Mouse (Mus musculus): ENCODE results near the gene Wee2. TPM values are rescaled to one million over a fixed set of nuclear protein-coding genes. Genes with fewer than 3 reads are reported as not detected.

The Wee2 gene
- total and polyA plus RNA-seq, 3 experiments: not detected

- no peaks in the 10 kb centered on the region for H3K27me3 ChIP-seq (ENCODE audit: control insufficient read depth in 1 of 2, insufficient read depth in 2 of 2, low read length in 2 of 2)
- no peak within 1 kb of the TSS for H3K4me3 ChIP-seq (ENCODE audit: control insufficient read depth in 1 of 2, insufficient read depth in 1 of 2, low read depth in 2 of 2, low read length in 2 of 2)
- H3K27ac ChIP-seq (ENCODE audit: control insufficient read depth, low read depth, low read length): no peak within 1 kb of the TSS
- H3K9me3 ChIP-seq (replicated peaks; ENCODE audit: insufficient read depth, low read length): no peaks in the 10 kb centered on the region
- no peaks in the 10 kb centered on the region for H3K4me1 ChIP-seq (ENCODE audit: control insufficient read depth in 1 of 2, insufficient read depth in 2 of 2, low read length in 2 of 2)
- DNase-seq (ENCODE audit: low read depth, low spot score): no peak
- H3K9ac ChIP-seq (ENCODE audit: control insufficient read depth, low read depth, low read length, poor library complexity, severe bottlenecking): no peak within 1 kb of the TSS
- no peak for TF ChIP-seq SMC3 (IDR thresholded peaks at IDR 0.05; ENCODE audit: low read depth, low read length)
- no peak for TF ChIP-seq BHLHE40 (IDR thresholded peaks at IDR 0.05; ENCODE audit: borderline replicate concordance, low read depth, low read length)
- no peak for TF ChIP-seq MAZ (IDR thresholded peaks at IDR 0.05; ENCODE audit: low read depth, low read length)
- no peaks in the 10 kb centered on the region for H3K79me2 ChIP-seq (ENCODE audit: control insufficient read depth, insufficient read depth, low read length, poor library complexity)
- no peaks in the 10 kb centered on the region for H3K36me3 ChIP-seq (ENCODE audit: control insufficient read depth in 1 of 2, insufficient read depth in 2 of 2, low read length in 2 of 2)
These were observed 52.0 kb downstream of the Wee2 start, which contains the start of gene Tas2r137 for GRCm38 (mm10) chr6:40490933-40491332. Tas2r137 (plus strand) TSS chr6:40491233.

DNA sequence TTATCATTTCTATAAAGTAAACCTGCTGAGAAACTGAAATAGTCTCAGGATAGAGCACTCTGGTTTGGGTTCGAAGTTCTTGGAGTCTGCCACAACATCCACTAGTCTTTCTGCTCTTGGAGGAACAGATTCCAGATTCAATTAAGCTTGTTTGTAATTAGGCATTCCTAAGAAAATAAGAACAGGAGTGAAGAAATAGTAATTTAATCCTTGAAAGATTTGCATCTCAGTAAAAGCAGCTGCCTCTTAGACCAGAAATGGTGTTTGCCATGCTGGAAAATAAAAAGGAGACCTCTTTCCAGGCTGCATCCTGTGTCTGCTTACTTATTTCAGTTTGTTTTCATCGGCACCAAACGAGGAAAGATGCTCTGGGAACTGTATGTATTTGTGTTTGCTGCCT lies 54.3 kb downstream of the Wee2 start, which contains the start of gene Tas2r108:
Tas2r108 (plus strand) TSS at position 301 of the 400 bp plus-strand sequence.
- no peaks in the 10 kb centered on the region for H3K79me2 ChIP-seq (ENCODE audit: control insufficient read depth, insufficient read depth, low read length, poor library complexity)
- H3K36me3 ChIP-seq (ENCODE audit: control insufficient read depth in 1 of 2, insufficient read depth in 2 of 2, low read length in 2 of 2): no peaks in the 10 kb centered on the region
- H3K4me3 ChIP-seq (ENCODE audit: control insufficient read depth in 1 of 2, insufficient read depth in 1 of 2, low read depth in 2 of 2, low read length in 2 of 2): no peak within 1 kb of the TSS
- no peak within 1 kb of the TSS for H3K9ac ChIP-seq (ENCODE audit: control insufficient read depth, low read depth, low read length, poor library complexity, severe bottlenecking)
- H3K9me3 ChIP-seq (replicated peaks; ENCODE audit: insufficient read depth, low read length): no peaks in the 10 kb centered on the region
- no peaks in the 10 kb centered on the region for H3K27me3 ChIP-seq (ENCODE audit: control insufficient read depth in 1 of 2, insufficient read depth in 2 of 2, low read length in 2 of 2)
- no peaks in the 10 kb centered on the region for H3K4me1 ChIP-seq (ENCODE audit: control insufficient read depth in 1 of 2, insufficient read depth in 2 of 2, low read length in 2 of 2)
- no peak for DNase-seq (ENCODE audit: low read depth, low spot score)
- TF ChIP-seq TAL1 (IDR thresholded peaks at IDR 0.05; ENCODE audit: low read length) (no peak), RCOR1 (IDR thresholded peaks at IDR 0.05; ENCODE audit: low read depth, low read length) (no peak), SIN3A (IDR thresholded peaks at IDR 0.05; ENCODE audit: low read length) (no peak), NRF1 (IDR thresholded peaks at IDR 0.05; ENCODE audit: insufficient read depth, low read depth, low read length, poor library complexity, severe bottlenecking) (no peak), GABPA (IDR thresholded peaks at IDR 0.05; ENCODE audit: low read depth, low read length) (no peak), TBP (IDR thresholded peaks at IDR 0.05; ENCODE audit: low read depth, low read length) (no peak), MYC (IDR thresholded peaks at IDR 0.05; ENCODE audit: low read depth, low read length) (no peak), MEF2A (IDR thresholded peaks at IDR 0.05; ENCODE audit: extremely low read depth, insufficient replicate concordance, low read depth, low read length, poor library complexity, severe bottlenecking) (no peak), MAZ (IDR thresholded peaks at IDR 0.05; ENCODE audit: low read depth, low read length) (no peak), KAT2A (conservative IDR thresholded peaks at IDR 0.05; ENCODE audit: low read depth, low read length) (no peak), CHD2 (IDR thresholded peaks at IDR 0.05; ENCODE audit: low read length) (no peak), RAD21 (IDR thresholded peaks at IDR 0.05; ENCODE audit: low read depth, low read length) (no peak), POLR2AphosphoS5 (IDR thresholded peaks at IDR 0.05; ENCODE audit: borderline replicate concordance, low read depth, low read length) (no peak), SMC3 (IDR thresholded peaks at IDR 0.05; ENCODE audit: low read depth, low read length) (no peak), MXI1 (IDR thresholded peaks at IDR 0.05; ENCODE audit: low read depth, low read length) (no peak), EP300 (IDR thresholded peaks at IDR 0.05; ENCODE audit: low read depth in 1 of 2, low read length in 2 of 2) (no peak), ZNF384 (IDR thresholded peaks at IDR 0.05; ENCODE audit: low read depth, low read length) (no peak), NELFE (IDR thresholded peaks at IDR 0.05; ENCODE audit: low read depth, low read length) (no peak), MAX (IDR thresholded peaks at IDR 0.05; ENCODE audit: low read length) (no peak), ELF1 (IDR thresholded peaks at IDR 0.05; ENCODE audit: low read depth, low read length) (no peak)
- no peak within 1 kb of the TSS for H3K27ac ChIP-seq (ENCODE audit: control insufficient read depth, low read depth, low read length)

Other genes with a start within 250 kb of the Wee2 start
- 29.6 and 29.9 TPM in 2 replicates for gene Agk, start 113.9 kb upstream of the Wee2 start, total RNA-seq (2012; rRNA removed)
- gene Agk, start 113.9 kb upstream of the Wee2 start, polyA plus RNA-seq (2012; ENCODE audit: insufficient read depth in 1 of 2, insufficient read length in 2 of 2, low read depth in 1 of 2, low replicate concordance in 2 of 2, missing spikeins in 1 of 2): 10 to 100 TPM in 1 of 2 experiments, not detected in 1; 29.7 TPM
- gene E330009J07Rik, start 3.0 kb upstream of the Wee2 start, total RNA-seq (2012; rRNA removed): 6.1 and 6.4 TPM in 2 replicates
- 1 to 10 TPM in 1 of 2 experiments, not detected in 1; 5.9 TPM for gene E330009J07Rik, start 3.0 kb upstream of the Wee2 start, polyA plus RNA-seq (2012; ENCODE audit: insufficient read depth in 1 of 2, insufficient read length in 2 of 2, low read depth in 1 of 2, low replicate concordance in 2 of 2, missing spikeins in 1 of 2)
- 97.2 and 99.2 TPM in 2 replicates for gene Ssbp1, start 32.3 kb downstream of the Wee2 start, total RNA-seq (2012; rRNA removed)
- gene Ssbp1, start 32.3 kb downstream of the Wee2 start, polyA plus RNA-seq (2012; ENCODE audit: insufficient read depth in 1 of 2, insufficient read length in 2 of 2, low read depth in 1 of 2, low replicate concordance in 2 of 2, missing spikeins in 1 of 2): 10 to 100 TPM in 1 of 2 experiments, not detected in 1; 91.7 TPM
- gene Tas2r137, start 52.1 kb downstream of the Wee2 start, total RNA-seq (2012; rRNA removed): not detected in 2 replicates
- not detected for gene Tas2r137, start 52.1 kb downstream of the Wee2 start, polyA plus RNA-seq (2012; ENCODE audit: insufficient read depth in 1 of 2, insufficient read length in 2 of 2, low read depth in 1 of 2, low replicate concordance in 2 of 2, missing spikeins in 1 of 2)
- gene Tas2r108, start 54.4 kb downstream of the Wee2 start, total RNA-seq (2012; rRNA removed): 0.16 TPM in 1 of 2 replicates, not detected in the other
- gene Tas2r108, start 54.4 kb downstream of the Wee2 start, polyA plus RNA-seq (2012; ENCODE audit: insufficient read depth in 1 of 2, insufficient read length in 2 of 2, low read depth in 1 of 2, low replicate concordance in 2 of 2, missing spikeins in 1 of 2): under 1 TPM in 1 of 2 experiments, not detected in 1; 0.10 TPM
- not detected in 2 replicates for gene Prss37, start 80.4 kb downstream of the Wee2 start, total RNA-seq (2012; rRNA removed)
- gene Prss37, start 80.4 kb downstream of the Wee2 start, polyA plus RNA-seq (2012; ENCODE audit: insufficient read depth in 1 of 2, insufficient read length in 2 of 2, low read depth in 1 of 2, low replicate concordance in 2 of 2, missing spikeins in 1 of 2): not detected
- gene Olfr461, start 116.0 kb downstream of the Wee2 start, total RNA-seq (2012; rRNA removed): not detected in 2 replicates
- not detected for gene Olfr461, start 116.0 kb downstream of the Wee2 start, polyA plus RNA-seq (2012; ENCODE audit: insufficient read depth in 1 of 2, insufficient read length in 2 of 2, low read depth in 1 of 2, low replicate concordance in 2 of 2, missing spikeins in 1 of 2)
- gene Olfr460, start 130.4 kb downstream of the Wee2 start, total RNA-seq (2012; rRNA removed): not detected in 2 replicates
- gene Olfr460, start 130.4 kb downstream of the Wee2 start, polyA plus RNA-seq (2012; ENCODE audit: insufficient read depth in 1 of 2, insufficient read length in 2 of 2, low read depth in 1 of 2, low replicate concordance in 2 of 2, missing spikeins in 1 of 2): not detected
- gene Clec5a, start 146.7 kb downstream of the Wee2 start, total RNA-seq (2012; rRNA removed): not detected in 2 replicates
- gene Clec5a, start 146.7 kb downstream of the Wee2 start, polyA plus RNA-seq (2012; ENCODE audit: insufficient read depth in 1 of 2, insufficient read length in 2 of 2, low read depth in 1 of 2, low replicate concordance in 2 of 2, missing spikeins in 1 of 2): not detected
- not detected in 2 replicates for gene Tas2r138, start 174.2 kb downstream of the Wee2 start, total RNA-seq (2012; rRNA removed)
- not detected for gene Tas2r138, start 174.2 kb downstream of the Wee2 start, polyA plus RNA-seq (2012; ENCODE audit: insufficient read depth in 1 of 2, insufficient read length in 2 of 2, low read depth in 1 of 2, low replicate concordance in 2 of 2, missing spikeins in 1 of 2)
- not detected in 2 replicates for gene Mgam, start 189.7 kb downstream of the Wee2 start, total RNA-seq (2012; rRNA removed)
- not detected for gene Mgam, start 189.7 kb downstream of the Wee2 start, polyA plus RNA-seq (2012; ENCODE audit: insufficient read depth in 1 of 2, insufficient read length in 2 of 2, low read depth in 1 of 2, low replicate concordance in 2 of 2, missing spikeins in 1 of 2)